Mouse (Mus musculus) intestine, embryonic 16.5 days (tissue): Measurements from ENCODE around the gene Ntmt1. TPM values are rescaled to one million over a fixed set of nuclear protein-coding genes. Genes with fewer than 3 reads are reported as not detected.

ENCODE experiments used
- ATAC-seq: fragments of 200-750 bp; cut with Nextera tagmentation; 2 replicates; pipeline ENCODE4 v1.8.0; 2017; ENCODE audit warnings: moderate TSS enrichment, moderate library complexity
- H3K27ac ChIP-seq: fragments of 300-500 bp; sonication (generic); 2 replicates; pipeline ENCODE4 v1.5.1; 2014; ENCODE audit warnings: mild to moderate bottlenecking, low read length
- H3K27me3 ChIP-seq: fragments of 300-500 bp; sonication (generic); replicated peaks from 2 replicates; pipeline ENCODE4 v1.6.1; 2014; ENCODE audit warnings: low read length, control low read depth, mixed read lengths; ENCODE audit not compliant: control insufficient read depth, insufficient read depth
- H3K36me3 ChIP-seq: fragments of 300-500 bp; sonication (generic); 2 replicates; pipeline ENCODE4 v1.6.1; 2014; ENCODE audit warnings: low read length, control low read depth; ENCODE audit not compliant: control insufficient read depth, insufficient read depth
- H3K4me1 ChIP-seq: fragments of 300-500 bp; sonication (generic); 2 replicates; pipeline ENCODE4 v1.6.1; 2014; ENCODE audit warnings: low read length, control low read depth, mixed read lengths; ENCODE audit not compliant: control insufficient read depth, insufficient read depth
- H3K4me2 ChIP-seq: fragments of 300-500 bp; sonication (generic); 2 replicates; pipeline ENCODE4 v1.6.1; 2014; ENCODE audit warnings: low read depth, low read length, control low read depth
- H3K4me3 ChIP-seq: fragments of 300-500 bp; sonication (generic); 2 replicates; pipeline ENCODE4 v1.5.1; 2014; ENCODE audit warnings: mild to moderate bottlenecking, low read length
- H3K9ac ChIP-seq: fragments of 300-500 bp; sonication (generic); 2 replicates; pipeline ENCODE4 v1.6.1; 2014; ENCODE audit warnings: low read depth, low read length
- H3K9me3 ChIP-seq: fragments of 300-500 bp; sonication (generic); 2 replicates; pipeline ENCODE4 v1.6.1; 2016; ENCODE audit warnings: low read length, control low read depth; ENCODE audit not compliant: control insufficient read depth
- WGBS: fragments of 180-500 bp; shearing (Covaris S2); extraction: QIAGEN DNeasy Blood & Tissue Kit; methylation state at CpG from one replicate; pipeline ENCODE4 v1.1.7; 2014; 5-methylcytosine and 5-hydroxymethylcytosine counted together
- polyA plus RNA-seq: library from polyadenylated mRNA; unstranded; fragments of >200 nt; fragmentation: Nextera tagmentation; extraction: Ambion mirVana; gene quantifications from 2 replicates; pipeline ENCODE4 v1.2.1, GENCODE M21; 2015

Ntmt1 gene
- polyA plus RNA-seq, 1 experiment from 2014 or later, result 87.4 TPM

DNA sequence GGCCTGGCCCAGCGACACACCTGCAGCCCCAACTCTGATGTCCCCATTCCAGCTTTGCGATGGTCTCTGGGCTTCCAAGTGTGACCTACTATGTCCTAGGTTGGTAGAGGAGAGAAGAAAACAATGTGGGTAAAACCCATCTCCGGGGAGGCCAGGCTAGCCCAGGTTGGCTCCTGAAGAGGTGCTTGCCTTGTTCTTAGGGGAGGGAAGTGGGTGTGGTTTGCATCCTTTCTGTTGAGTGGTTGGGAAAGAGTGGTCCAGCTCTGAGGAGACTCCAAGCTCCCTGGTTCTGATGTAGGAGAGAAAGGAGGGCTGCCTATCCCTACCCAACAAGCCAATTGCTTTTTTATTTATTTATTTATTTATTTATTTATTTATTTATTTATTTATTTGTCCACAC lies 57.8 kb downstream of the Ntmt1 start:
- ATAC-seq, result no peak

DNA sequence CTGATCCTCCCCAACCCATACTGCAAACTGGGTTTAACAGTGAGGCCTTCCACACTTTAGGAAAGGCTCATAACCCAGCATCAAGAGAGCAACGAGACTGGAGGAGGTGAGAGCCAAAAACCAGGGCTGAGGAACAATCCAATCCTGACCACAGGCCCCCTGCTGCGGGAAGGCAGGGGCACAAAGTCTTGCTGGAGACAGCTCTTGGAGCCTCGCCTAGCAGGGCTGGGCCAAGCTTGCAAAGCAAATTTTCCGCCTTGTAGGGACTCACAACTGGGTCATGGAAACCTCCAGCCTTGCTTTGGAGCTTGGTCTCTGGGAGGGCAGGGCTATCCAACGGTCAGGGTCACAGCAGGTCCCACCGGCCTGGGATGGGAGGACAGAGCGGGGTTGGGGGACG lies 63.2 kb downstream of the Ntmt1 start:
- Histone ChIP-seq H3K4me3 (no peak overlapping the region), H3K9ac (no peak overlapping the region), H3K4me1 (no peaks in the 10 kb centered on the region), H3K27ac (no peak overlapping the region), H3K9me3 (no peaks in the 10 kb centered on the region), H3K4me2 (no peak overlapping the region), H3K36me3 (no peaks in the 10 kb centered on the region), H3K27me3 (0 out of 2 replicates have a peak, but pooled peaks cover 2% of the 10 kb centered on the region)
- 64% methylated on average over 8 of the region's 8 CpGs for WGBS
- no peak for ATAC-seq

More for the DNA sequence above, 57.8 kb downstream of the Ntmt1 start:
- Histone ChIP-seq H3K27ac (no peak overlapping the region), H3K4me3 (no peak overlapping the region), H3K9ac (no peak overlapping the region), H3K9me3 (no peaks in the 10 kb centered on the region), H3K36me3 (no peaks in the 10 kb centered on the region), H3K4me1 (peaks cover 7% of the 10 kb centered on the region; the same call in 1 of the 2 replicates), H3K27me3 (peaks cover 8% of the 10 kb centered on the region; the same call in 1 of the 2 replicates), H3K4me2 (peak overlapping the region; percentile 55; the same call in 1 of the 2 replicates)
- 58% methylated on average over 3 of the region's 3 CpGs for WGBS

Other genes starting within 250 kb of the Ntmt1 start
- gene Cstad, start 212.8 kb upstream of the Ntmt1 start, polyA plus RNA-seq, result 0.58 and 0.99 TPM in 2 replicates
- 0.99 and 1.2 TPM in 2 replicates for gene 1700001O22Rik, start 4.2 kb upstream of the Ntmt1 start, polyA plus RNA-seq
- 24.0 and 24.5 TPM in 2 replicates for gene Asb6, start 22.5 kb downstream of the Ntmt1 start, polyA plus RNA-seq
- 1.6 and 1.9 TPM in 2 replicates for gene Prrx2, start 27.1 kb downstream of the Ntmt1 start, polyA plus RNA-seq
- gene Ptges, start 122.0 kb downstream of the Ntmt1 start, polyA plus RNA-seq, result 3.9 and 4.0 TPM in 2 replicates
- gene Tor1b, start 145.1 kb downstream of the Ntmt1 start, polyA plus RNA-seq, result 20.9 and 21.7 TPM in 2 replicates
- gene Tor1a, start 160.1 kb downstream of the Ntmt1 start, polyA plus RNA-seq, result 85.1 and 87.2 TPM in 2 replicates
- 48.5 and 50.5 TPM in 2 replicates for gene BC005624, start 174.4 kb downstream of the Ntmt1 start, polyA plus RNA-seq
- gene Usp20, start 174.5 kb downstream of the Ntmt1 start, polyA plus RNA-seq, result 13.7 and 14.5 TPM in 2 replicates